ENCODE assay signal across 14 mouse cellular contexts in genomic region chr10:118052042-118052441, GRCm38 (mm10).
DNase-seq lines count a peak whose midpoint lies in the region; ATAC-seq lines count a peak whose summit lies in the region.
"Had no signal": no experiment of that assay in that cellular context is flagged by ENCODE, and none has a peak within 500 bp of the region (broad histone marks: within the 10 kb centered on the region; RNA-seq: fewer than 3 reads in every experiment).

No protein-coding gene starts in this region.

- 76% methylated on average over 11 of the region's 11 CpGs for WGBS in heart, embryonic 12.5 days
- WGBS in hindbrain, embryonic 16.5 days = 84% methylated on average over 11 of the region's 11 CpGs

- H3K9me3 ChIP-seq in heart, embryonic 12.5 days (replicated peaks) = peaks cover 3% of the 10 kb centered on the region; the same call in 1 of the 2 replicates
- no peaks in the 10 kb centered on the region; the same call in 1 of the 2 replicates for H3K9me3 ChIP-seq in hindbrain, embryonic 16.5 days (ENCODE audit: control insufficient read depth, low read length)
- H3K9me3 ChIP-seq: heart, embryonic 13.5 days; hindbrain, embryonic 15.5 days; limb, embryonic 15.5 days; stomach, embryonic 15.5 days had no signal

- H3K9ac ChIP-seq in heart, embryonic 12.5 days = no peak overlapping the region
- no peak overlapping the region for H3K9ac ChIP-seq in hindbrain, embryonic 16.5 days (ENCODE audit: low read depth, low read length)
- H3K9ac ChIP-seq: heart, embryonic 13.5 days; hindbrain, embryonic 15.5 days; limb, embryonic 15.5 days; stomach, embryonic 15.5 days had no signal

- H3K27ac ChIP-seq in heart, embryonic 12.5 days (ENCODE audit: poor library complexity, severe bottlenecking) = no peak overlapping the region
- H3K27ac ChIP-seq in brown adipose tissue, adult 24 weeks (replicated peaks; ENCODE audit: low read depth, low read length) = peak overlapping the region; percentile 57
- H3K27ac ChIP-seq in hindbrain, embryonic 16.5 days (ENCODE audit: low read depth, low read length) = no peak overlapping the region
- H3K27ac ChIP-seq: heart, embryonic 13.5 days; hindbrain, embryonic 15.5 days; left cerebral cortex, adult 2 months; limb, embryonic 15.5 days; stomach, embryonic 15.5 days had no signal

- no peaks in the 10 kb centered on the region for H3K36me3 ChIP-seq in heart, embryonic 12.5 days
- no peaks in the 10 kb centered on the region for H3K36me3 ChIP-seq in hindbrain, embryonic 16.5 days (ENCODE audit: control insufficient read depth, insufficient read depth, low read length)
- H3K36me3 ChIP-seq: heart, embryonic 13.5 days; hindbrain, embryonic 15.5 days; limb, embryonic 15.5 days; stomach, embryonic 15.5 days had no signal

- peaks cover 8% of the 10 kb centered on the region; the same call in 1 of the 2 replicates for H3K4me1 ChIP-seq in heart, embryonic 12.5 days (replicated peaks)
- H3K4me1 ChIP-seq in brown adipose tissue, adult 24 weeks (ENCODE audit: control insufficient read depth, insufficient read depth, insufficient read length, low read length) = peaks cover 7% of the 10 kb centered on the region; the same call in 1 of the 2 replicates
- H3K4me1 ChIP-seq in hindbrain, embryonic 16.5 days (ENCODE audit: control insufficient read depth, insufficient read depth, low read depth, low read length) = peaks cover 2% of the 10 kb centered on the region
- H3K4me1 ChIP-seq: stomach, embryonic 15.5 days had no signal

- DNase-seq in heart, adult 11 months = peak; percentile 97
- DNase-seq in B cell, adult 2 months = peak; percentile 67 to 73
- no peak for DNase-seq in testis, postnatal 10 days (ENCODE audit: low spot score)
- DNase-seq: cerebellum, adult 9-11 months had no signal

- H3K27me3 ChIP-seq in heart, embryonic 12.5 days (replicated peaks) = no peaks in the 10 kb centered on the region
- no peaks in the 10 kb centered on the region for H3K27me3 ChIP-seq in hindbrain, embryonic 16.5 days (replicated peaks; ENCODE audit: control insufficient read depth, insufficient read depth, low read length)
- H3K27me3 ChIP-seq: heart, embryonic 13.5 days; hindbrain, embryonic 15.5 days; limb, embryonic 15.5 days; stomach, embryonic 15.5 days had no signal

- H3K4me3 ChIP-seq in heart, embryonic 12.5 days = no peak overlapping the region
- H3K4me3 ChIP-seq in brown adipose tissue, adult 24 weeks (ENCODE audit: insufficient read depth, low read depth, low read length) = no peak overlapping the region
- H3K4me3 ChIP-seq in hindbrain, embryonic 16.5 days (ENCODE audit: low read length) = no peak overlapping the region
- H3K4me3 ChIP-seq: heart, embryonic 13.5 days; hindbrain, embryonic 15.5 days; left cerebral cortex, adult 2 months; limb, embryonic 15.5 days; stomach, embryonic 15.5 days had no signal

- ATAC-seq in heart, embryonic 12.5 days (ENCODE audit: insufficient number of reproducible peaks, low FRiP score) = no peak
- peak; percentile 79 for ATAC-seq in megakaryocyte progenitor cell, adult 5-6 weeks (replicated peaks; ENCODE audit: poor library complexity)
- no peak for ATAC-seq in hindbrain, embryonic 16.5 days
- ATAC-seq in erythroid progenitor cell, adult 5-6 weeks (replicated peaks; ENCODE audit: low FRiP score, poor library complexity, severe bottlenecking) = no peak

- no peak overlapping the region for H3K4me2 ChIP-seq in heart, embryonic 12.5 days
- no peak overlapping the region for H3K4me2 ChIP-seq in hindbrain, embryonic 16.5 days (ENCODE audit: low read length)
- H3K4me2 ChIP-seq: heart, embryonic 13.5 days; hindbrain, embryonic 15.5 days; limb, embryonic 15.5 days; stomach, embryonic 15.5 days had no signal
